Mouse (Mus musculus): ENCODE measurements around the gene Gm10392. TPM values are rescaled to one million over a fixed set of nuclear protein-coding genes. Genes with fewer than 3 reads are reported as not detected.

The Gm10392 gene
- polyA plus RNA-seq, 1 experiment from 2014 or later: not detected

GRCm38 (mm10) chr11:77515637-77516552, 3.1 kb downstream of the Gm10392 start, which contains the start of gene Trp53i13:
TSS of gene Trp53i13 (minus strand) at chr11:77515980.
- no peak within 1 kb of the TSS for H3K27ac ChIP-seq
- no peak for ATAC-seq (ENCODE audit: insufficient number of reproducible peaks, low FRiP score, low TSS enrichment, low read depth)
- H3K9me3 ChIP-seq: no peaks in the 10 kb centered on the region
- H3K4me3 ChIP-seq: peak within 1 kb of the TSS; percentile 72
- peaks cover 30% of the 10 kb centered on the region for H3K27me3 ChIP-seq
- H3K9ac ChIP-seq: peak within 1 kb of the TSS; percentile 41
- 8% methylated on average over 39 of the region's 39 CpGs for WGBS
- H3K4me2 ChIP-seq: peak within 1 kb of the TSS; percentile 97
- H3K36me3 ChIP-seq: no peaks in the 10 kb centered on the region
- peaks cover 40% of the 10 kb centered on the region for H3K4me1 ChIP-seq

GRCm38 (mm10) chr11:77514832-77515636, 4.0 kb downstream of the Gm10392 start, which contains the start of gene Abhd15:
TSS of gene Abhd15 (plus strand) at chr11:77515121.
- WGBS: under 1% methylated on average over 66 of the region's 72 CpGs
- peak within 1 kb of the TSS; percentile 23; the same call in 1 of the 2 replicates for H3K27ac ChIP-seq
- peak; percentile 25; the same call in 1 of the 2 replicates for ATAC-seq (ENCODE audit: insufficient number of reproducible peaks, low FRiP score, low TSS enrichment, low read depth)
- H3K9ac ChIP-seq: peak within 1 kb of the TSS; percentile 41
- peaks cover 3% of the 10 kb centered on the region; the same call in 1 of the 2 replicates for H3K36me3 ChIP-seq
- peaks cover 37% of the 10 kb centered on the region for H3K4me1 ChIP-seq
- peaks cover 30% of the 10 kb centered on the region for H3K27me3 ChIP-seq
- peak within 1 kb of the TSS; percentile 72 for H3K4me3 ChIP-seq
- no peaks in the 10 kb centered on the region for H3K9me3 ChIP-seq
- peak within 1 kb of the TSS; percentile 97 for H3K4me2 ChIP-seq

GRCm38 (mm10) chr11:77514281-77514831, 4.6 kb downstream of the Gm10392 start:
- Histone ChIP-seq H3K36me3 (peaks cover 5% of the 10 kb centered on the region), H3K9me3 (no peaks in the 10 kb centered on the region), H3K4me3 (peak overlapping the region; percentile 72), H3K4me2 (peak overlapping the region; percentile 97), H3K4me1 (peaks cover 37% of the 10 kb centered on the region), H3K27me3 (peaks cover 30% of the 10 kb centered on the region), H3K9ac (no peak overlapping the region), H3K27ac (peak overlapping the region; percentile 8; the same call in 1 of the 2 replicates)
- no peak for ATAC-seq (ENCODE audit: insufficient number of reproducible peaks, low FRiP score, low TSS enrichment, low read depth)
- 14% methylated on average over 19 of the region's 19 CpGs for WGBS

DNA sequence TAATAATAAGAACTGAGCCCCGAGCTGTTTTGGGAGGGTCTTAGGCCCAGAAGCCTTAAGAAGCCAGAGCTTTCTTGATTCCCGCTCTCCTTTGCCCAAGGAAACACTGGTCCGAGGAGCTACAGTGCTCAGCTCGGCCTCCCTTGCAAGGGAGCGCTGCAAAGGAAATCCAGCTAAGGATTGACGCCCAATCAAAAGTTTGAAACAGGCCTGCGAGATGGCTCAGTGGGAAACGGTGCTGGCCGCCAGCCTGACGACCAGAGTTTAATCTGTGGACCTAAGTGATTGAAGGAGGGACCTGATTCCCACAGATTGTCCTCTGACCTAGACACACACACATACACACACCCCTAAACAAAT, 5.2 kb downstream of the Gm10392 start:
- peaks cover 9% of the 10 kb centered on the region for H3K36me3 ChIP-seq
- peak overlapping the region; percentile 72 for H3K4me3 ChIP-seq
- peak overlapping the region; percentile 72 for H3K4me2 ChIP-seq
- no peaks in the 10 kb centered on the region for H3K9me3 ChIP-seq
- H3K4me1 ChIP-seq: peaks cover 42% of the 10 kb centered on the region
- WGBS: 9% methylated on average over 10 of the region's 10 CpGs
- no peak for ATAC-seq (ENCODE audit: insufficient number of reproducible peaks, low FRiP score, low TSS enrichment, low read depth)
- H3K27ac ChIP-seq: 0 out of 2 replicates have a peak overlapping the region, but pooled peaks have one; percentile 23
- 0 out of 2 replicates have a peak overlapping the region, but pooled peaks have one; percentile 33 for H3K9ac ChIP-seq
- peaks cover 30% of the 10 kb centered on the region for H3K27me3 ChIP-seq

DNA sequence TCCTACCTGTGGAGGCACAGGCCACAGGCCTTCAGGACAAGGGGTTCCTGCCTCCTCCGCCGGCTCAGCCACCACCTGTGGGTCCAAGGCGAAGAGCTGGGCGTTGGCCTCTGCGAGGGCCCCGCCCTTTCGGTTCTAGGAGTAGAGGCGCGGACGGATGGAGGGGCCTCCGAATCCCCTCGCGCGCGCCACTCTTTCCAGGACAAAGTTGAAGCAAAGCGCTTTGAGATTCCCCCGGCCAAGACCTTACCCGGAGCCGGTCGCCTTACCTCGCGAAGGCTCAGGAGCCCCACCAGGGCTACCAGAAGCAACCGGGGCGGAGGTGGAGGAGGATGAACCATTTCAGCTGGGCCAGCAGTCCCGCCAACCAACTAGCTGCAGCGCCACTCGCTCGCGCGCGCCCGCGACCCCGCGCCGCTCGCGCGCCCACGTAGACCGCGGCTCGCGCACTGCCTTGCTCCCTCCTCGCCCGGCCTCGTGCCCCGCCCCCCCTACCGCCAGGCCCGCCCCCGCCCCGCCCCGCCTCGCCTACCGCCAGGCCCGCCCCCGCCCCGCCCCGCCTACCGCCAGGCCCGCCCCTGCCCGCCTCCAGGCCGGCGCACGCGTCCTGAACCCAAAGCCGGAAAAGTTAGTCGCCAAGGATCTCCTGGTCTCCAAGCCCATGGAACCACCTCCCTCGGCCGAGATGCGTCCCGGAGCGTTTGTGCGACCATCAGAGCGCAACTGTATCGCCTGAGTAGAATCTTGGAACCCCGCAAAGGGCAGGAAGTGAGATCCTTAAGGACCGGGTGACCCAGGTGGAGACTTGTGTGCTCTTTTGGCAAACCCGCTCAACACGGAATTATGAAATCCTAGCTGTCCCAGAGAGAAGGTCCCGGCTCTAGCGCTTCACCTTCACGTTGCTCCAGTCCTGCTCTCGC, 5.8 kb downstream of the Gm10392 start:
- WGBS: under 1% methylated on average over 72 of the region's 84 CpGs
- H3K4me1 ChIP-seq: peaks cover 48% of the 10 kb centered on the region

GRCm38 (mm10) chr11:77511336-77511735, 7.7 kb downstream of the Gm10392 start:
- Histone ChIP-seq H3K9me3 (no peaks in the 10 kb centered on the region), H3K4me3 (no peak overlapping the region), H3K4me2 (0 out of 2 replicates have a peak overlapping the region, but pooled peaks have one; percentile 72), H3K27me3 (peaks cover 14% of the 10 kb centered on the region), H3K27ac (no peak overlapping the region), H3K36me3 (peaks cover 23% of the 10 kb centered on the region), H3K4me1 (peaks cover 66% of the 10 kb centered on the region), H3K9ac (no peak overlapping the region)
- 73% methylated on average over 5 of the region's 5 CpGs for WGBS
- no peak for ATAC-seq (ENCODE audit: insufficient number of reproducible peaks, low FRiP score, low TSS enrichment, low read depth)

More for the DNA sequence above, 5.8 kb downstream of the Gm10392 start:
- Histone ChIP-seq H3K4me2 (peak overlapping the region; percentile 72), H3K27me3 (peaks cover 25% of the 10 kb centered on the region), H3K9ac (peak overlapping the region; percentile 67), H3K36me3 (peaks cover 9% of the 10 kb centered on the region), H3K9me3 (no peaks in the 10 kb centered on the region), H3K27ac (peak overlapping the region; percentile 92), H3K4me3 (peak overlapping the region; percentile 72)
- peak; percentile 84 for ATAC-seq (ENCODE audit: insufficient number of reproducible peaks, low FRiP score, low TSS enrichment, low read depth)

GRCm38 (mm10) chr11:77508068-77509021, 10.7 kb downstream of the Gm10392 start:
- 16% methylated on average over 49 of the region's 49 CpGs for WGBS
- Histone ChIP-seq H3K9me3 (no peaks in the 10 kb centered on the region), H3K27me3 (no peaks in the 10 kb centered on the region), H3K36me3 (peaks cover 53% of the 10 kb centered on the region), H3K4me2 (peak overlapping the region; percentile 71), H3K9ac (peak overlapping the region; percentile 39; the same call in 1 of the 2 replicates), H3K27ac (peak overlapping the region; percentile 71), H3K4me3 (peak overlapping the region; percentile 41), H3K4me1 (peaks cover 40% of the 10 kb centered on the region)
- peak; percentile 58; the same call in 1 of the 2 replicates for ATAC-seq (ENCODE audit: insufficient number of reproducible peaks, low FRiP score, low TSS enrichment, low read depth)

GRCm38 (mm10) chr11:77507426-77507825, 11.6 kb downstream of the Gm10392 start:
- ATAC-seq (ENCODE audit: insufficient number of reproducible peaks, low FRiP score, low TSS enrichment, low read depth): no peak
- no peak overlapping the region for H3K4me2 ChIP-seq
- H3K27ac ChIP-seq: peak overlapping the region; percentile 71
- peaks cover 48% of the 10 kb centered on the region for H3K4me1 ChIP-seq
- H3K27me3 ChIP-seq: no peaks in the 10 kb centered on the region
- WGBS: 62% methylated on average over 4 of the region's 4 CpGs
- H3K36me3 ChIP-seq: peaks cover 62% of the 10 kb centered on the region
- no peaks in the 10 kb centered on the region for H3K9me3 ChIP-seq
- H3K4me3 ChIP-seq: no peak overlapping the region
- H3K9ac ChIP-seq: no peak overlapping the region

GRCm38 (mm10) chr11:77506941-77507340, 12.1 kb downstream of the Gm10392 start:
- WGBS: 77% methylated on average over 6 of the region's 6 CpGs
- no peak overlapping the region for H3K4me3 ChIP-seq
- H3K9me3 ChIP-seq: no peaks in the 10 kb centered on the region
- H3K27ac ChIP-seq: peak overlapping the region; percentile 71; the same call in 1 of the 2 replicates
- peaks cover 45% of the 10 kb centered on the region for H3K4me1 ChIP-seq
- no peaks in the 10 kb centered on the region for H3K27me3 ChIP-seq
- ATAC-seq (ENCODE audit: insufficient number of reproducible peaks, low FRiP score, low TSS enrichment, low read depth): no peak
- H3K4me2 ChIP-seq: no peak overlapping the region
- peaks cover 65% of the 10 kb centered on the region for H3K36me3 ChIP-seq
- 0 out of 2 replicates have a peak overlapping the region, but pooled peaks have one; percentile 2 for H3K9ac ChIP-seq

- Histone ChIP-seq H3K4me1 (peaks cover 40% of the 10 kb centered on the region), H3K4me3 (no peak overlapping the region), H3K9ac (0 out of 2 replicates have a peak overlapping the region, but pooled peaks have one; percentile 2), H3K27ac (peak overlapping the region; percentile 18; the same call in 1 of the 2 replicates), H3K27me3 (no peaks in the 10 kb centered on the region), H3K36me3 (peaks cover 66% of the 10 kb centered on the region), H3K4me2 (no peak overlapping the region), H3K9me3 (no peaks in the 10 kb centered on the region)
- ATAC-seq (ENCODE audit: insufficient number of reproducible peaks, low FRiP score, low TSS enrichment, low read depth): no peak
- WGBS: 77% methylated on average over 14 of the region's 14 CpGs
Observed at GRCm38 (mm10) chr11:77506273-77506672, 12.7 kb downstream of the Gm10392 start.
